Mouse (Mus musculus): ENCODE measurements at regions not wholly inside any gene's neighbourhood (a gene's known extent, or its start where the extent isn't known, plus 50 kb on each side); places are given as distances from the start of the nearest gene placed in this dataset.

- Histone ChIP-seq H3K4me1 (ENCODE audit: control insufficient read depth, insufficient read depth, low read length) (0 out of 2 replicates have a peak, but pooled peaks cover 2% of the 10 kb centered on the region), H3K27ac (ENCODE audit: insufficient read depth, low read depth, low read length) (no peak overlapping the region), H3K4me3 (ENCODE audit: insufficient read depth, low read length) (no peak overlapping the region)
- TF ChIP-seq CTCF (IDR thresholded peaks at IDR 0.05; ENCODE audit: low read depth, low read length): no peak
- no peak for TF ChIP-seq POLR2A (IDR thresholded peaks at IDR 0.05; ENCODE audit: borderline replicate concordance, low read depth, low read length)
Measured at GRCm38 (mm10) chr12:52429935-52430334, 73.8 kb upstream of the Arhgap5 start.

- no peak overlapping the region for H3K4me3 ChIP-seq (ENCODE audit: insufficient read depth, low read length)
- TF ChIP-seq POLR2A (IDR thresholded peaks at IDR 0.05; ENCODE audit: borderline replicate concordance, low read depth, low read length) (no peak), CTCF (IDR thresholded peaks at IDR 0.05; ENCODE audit: low read depth, low read length) (no peak)
- no peak overlapping the region for H3K27ac ChIP-seq (ENCODE audit: insufficient read depth, low read depth, low read length)
- H3K4me1 ChIP-seq (ENCODE audit: control insufficient read depth, insufficient read depth, low read length): 0 out of 2 replicates have a peak, but pooled peaks cover 2% of the 10 kb centered on the region
Measured at GRCm38 (mm10) chr12:52431933-52432332, 71.8 kb upstream of the Arhgap5 start.

GRCm38 (mm10) chr12:52434021-52434420 lies 69.8 kb upstream of the Arhgap5 start:
- Histone ChIP-seq H3K4me3 (ENCODE audit: insufficient read depth, low read length) (no peak overlapping the region), H3K4me1 (ENCODE audit: control insufficient read depth, insufficient read depth, low read length) (0 out of 2 replicates have a peak, but pooled peaks cover 2% of the 10 kb centered on the region), H3K27ac (ENCODE audit: insufficient read depth, low read depth, low read length) (no peak overlapping the region)
- TF ChIP-seq POLR2A (IDR thresholded peaks at IDR 0.05; ENCODE audit: borderline replicate concordance, low read depth, low read length) (no peak), CTCF (IDR thresholded peaks at IDR 0.05; ENCODE audit: low read depth, low read length) (no peak)

GRCm38 (mm10) chr12:52435321-52435720 lies 68.5 kb upstream of the Arhgap5 start:
- 0 out of 2 replicates have a peak, but pooled peaks cover 2% of the 10 kb centered on the region for H3K4me1 ChIP-seq (ENCODE audit: control insufficient read depth, insufficient read depth, low read length)

GRCm38 (mm10) chr12:52435795-52436211 lies 68.0 kb upstream of the Arhgap5 start:
- TF ChIP-seq POLR2A (IDR thresholded peaks at IDR 0.05; ENCODE audit: borderline replicate concordance, low read depth, low read length) (no peak), CTCF (IDR thresholded peaks at IDR 0.05; ENCODE audit: low read depth, low read length) (no peak)
- H3K4me3 ChIP-seq (ENCODE audit: insufficient read depth, low read length): no peak overlapping the region
- no peak overlapping the region for H3K27ac ChIP-seq (ENCODE audit: insufficient read depth, low read depth, low read length)
- H3K4me1 ChIP-seq (ENCODE audit: control insufficient read depth, insufficient read depth, low read length): 0 out of 2 replicates have a peak, but pooled peaks cover 2% of the 10 kb centered on the region

More at GRCm38 (mm10) chr12:52435321-52435720, 68.5 kb upstream of the Arhgap5 start:
- Histone ChIP-seq H3K27ac (ENCODE audit: insufficient read depth, low read depth, low read length) (no peak overlapping the region), H3K4me3 (ENCODE audit: insufficient read depth, low read length) (no peak overlapping the region)
- no peak for TF ChIP-seq POLR2A (IDR thresholded peaks at IDR 0.05; ENCODE audit: borderline replicate concordance, low read depth, low read length)
- TF ChIP-seq CTCF (IDR thresholded peaks at IDR 0.05; ENCODE audit: low read depth, low read length): no peak

GRCm38 (mm10) chr12:52436941-52437340 lies 66.8 kb upstream of the Arhgap5 start:
- no peak for TF ChIP-seq CTCF (IDR thresholded peaks at IDR 0.05; ENCODE audit: low read depth, low read length)
- TF ChIP-seq POLR2A (IDR thresholded peaks at IDR 0.05; ENCODE audit: borderline replicate concordance, low read depth, low read length): no peak
- no peak overlapping the region for H3K27ac ChIP-seq (ENCODE audit: insufficient read depth, low read depth, low read length)
- 0 out of 2 replicates have a peak, but pooled peaks cover 2% of the 10 kb centered on the region for H3K4me1 ChIP-seq (ENCODE audit: control insufficient read depth, insufficient read depth, low read length)
- H3K4me3 ChIP-seq (ENCODE audit: insufficient read depth, low read length): no peak overlapping the region

GRCm38 (mm10) chr12:52439241-52439640 lies 64.5 kb upstream of the Arhgap5 start:
- Histone ChIP-seq H3K4me3 (ENCODE audit: insufficient read depth, low read length) (no peak overlapping the region), H3K4me1 (ENCODE audit: control insufficient read depth, insufficient read depth, low read length) (no peaks in the 10 kb centered on the region), H3K27ac (ENCODE audit: insufficient read depth, low read depth, low read length) (no peak overlapping the region)
- TF ChIP-seq CTCF (IDR thresholded peaks at IDR 0.05; ENCODE audit: low read depth, low read length): no peak
- TF ChIP-seq POLR2A (IDR thresholded peaks at IDR 0.05; ENCODE audit: borderline replicate concordance, low read depth, low read length): no peak

- TF ChIP-seq CTCF (IDR thresholded peaks at IDR 0.05; ENCODE audit: low read depth, low read length): no peak
- no peaks in the 10 kb centered on the region for H3K4me1 ChIP-seq (ENCODE audit: control insufficient read depth, insufficient read depth, low read length)
- no peak overlapping the region for H3K4me3 ChIP-seq (ENCODE audit: insufficient read depth, low read length)
Measured at GRCm38 (mm10) chr12:52440868-52441365, 62.9 kb upstream of the Arhgap5 start.

GRCm38 (mm10) chr12:52442337-52442736 lies 61.4 kb upstream of the Arhgap5 start:
- H3K4me3 ChIP-seq (ENCODE audit: insufficient read depth, low read length): no peak overlapping the region
- H3K4me1 ChIP-seq (ENCODE audit: control insufficient read depth, insufficient read depth, low read length): no peaks in the 10 kb centered on the region
- no peak for TF ChIP-seq POLR2A (IDR thresholded peaks at IDR 0.05; ENCODE audit: borderline replicate concordance, low read depth, low read length)
- no peak for TF ChIP-seq CTCF (IDR thresholded peaks at IDR 0.05; ENCODE audit: low read depth, low read length)
- no peak overlapping the region for H3K27ac ChIP-seq (ENCODE audit: insufficient read depth, low read depth, low read length)

More at GRCm38 (mm10) chr12:52440868-52441365, 62.9 kb upstream of the Arhgap5 start:
- no peak overlapping the region for H3K27ac ChIP-seq (ENCODE audit: insufficient read depth, low read depth, low read length)

GRCm38 (mm10) chr12:52445731-52446130 lies 58.0 kb upstream of the Arhgap5 start:
- Histone ChIP-seq H3K4me3 (ENCODE audit: insufficient read depth, low read length) (no peak overlapping the region), H3K4me1 (ENCODE audit: control insufficient read depth, insufficient read depth, low read length) (no peaks in the 10 kb centered on the region), H3K27ac (ENCODE audit: insufficient read depth, low read depth, low read length) (no peak overlapping the region)
- TF ChIP-seq POLR2A (IDR thresholded peaks at IDR 0.05; ENCODE audit: borderline replicate concordance, low read depth, low read length) (no peak), CTCF (IDR thresholded peaks at IDR 0.05; ENCODE audit: low read depth, low read length) (no peak)
